Mouse (Mus musculus) hindlimb bud, embryonic 11.5 days (tissue): ENCODE data around the gene Slc39a8.

Experiments
- DNase-seq: peaks from one replicate; pipeline ENCODE4 v3.0.0-alpha.2; 2012; ENCODE audit warnings: low read depth, low spot score; ENCODE audit errors: extremely low spot score

Gene Slc39a8

GRCm38 (mm10) chr3:135825016-135825753, at the start of gene Slc39a8:
Gene Slc39a8 (plus strand): TSS chr3:135825279.
- DNase-seq, result no peak

GRCm38 (mm10) chr3:135785065-135785464, 40.0 kb upstream of the Slc39a8 start:
- no peak for DNase-seq

- no peak for DNase-seq
Measured at GRCm38 (mm10) chr3:135796117-135796516, 29.0 kb upstream of the Slc39a8 start.

GRCm38 (mm10) chr3:135798241-135798640, 26.8 kb upstream of the Slc39a8 start:
- DNase-seq, result no peak

GRCm38 (mm10) chr3:135798665-135799064, 26.4 kb upstream of the Slc39a8 start:
- no peak for DNase-seq

- DNase-seq, result no peak
Measured at GRCm38 (mm10) chr3:135814665-135815064, 10.4 kb upstream of the Slc39a8 start.

- no peak for DNase-seq
Measured at GRCm38 (mm10) chr3:135815973-135816727, 8.9 kb upstream of the Slc39a8 start.

- no peak for DNase-seq
Measured at GRCm38 (mm10) chr3:135817124-135817523, 8.0 kb upstream of the Slc39a8 start.

GRCm38 (mm10) chr3:135824436-135824835, 643 bp upstream of the Slc39a8 start:
- no peak for DNase-seq

- no peak for DNase-seq
Measured at GRCm38 (mm10) chr3:135825754-135826683, 940 bp downstream of the Slc39a8 start.

GRCm38 (mm10) chr3:135826684-135827249, 1.7 kb downstream of the Slc39a8 start:
- DNase-seq, result no peak

- no peak for DNase-seq
Measured at GRCm38 (mm10) chr3:135828000-135828399, 2.9 kb downstream of the Slc39a8 start.

GRCm38 (mm10) chr3:135832496-135832895, 7.4 kb downstream of the Slc39a8 start:
- DNase-seq, result no peak

- DNase-seq, result no peak
Measured at GRCm38 (mm10) chr3:135832907-135833306, 7.8 kb downstream of the Slc39a8 start.

GRCm38 (mm10) chr3:135834988-135835387, 9.9 kb downstream of the Slc39a8 start:
- no peak for DNase-seq

- DNase-seq, result no peak
Measured at GRCm38 (mm10) chr3:135839535-135839934, 14.5 kb downstream of the Slc39a8 start.

GRCm38 (mm10) chr3:135840185-135840584, 15.1 kb downstream of the Slc39a8 start:
- no peak for DNase-seq

GRCm38 (mm10) chr3:135841716-135842511, 16.8 kb downstream of the Slc39a8 start:
- DNase-seq, result no peak

GRCm38 (mm10) chr3:135843181-135843580, 18.1 kb downstream of the Slc39a8 start:
- no peak for DNase-seq

- DNase-seq, result no peak
Measured at GRCm38 (mm10) chr3:135843707-135844106, 18.6 kb downstream of the Slc39a8 start.
